Mouse (Mus musculus): ENCODE measurements around the gene Cdipt.

DNA sequence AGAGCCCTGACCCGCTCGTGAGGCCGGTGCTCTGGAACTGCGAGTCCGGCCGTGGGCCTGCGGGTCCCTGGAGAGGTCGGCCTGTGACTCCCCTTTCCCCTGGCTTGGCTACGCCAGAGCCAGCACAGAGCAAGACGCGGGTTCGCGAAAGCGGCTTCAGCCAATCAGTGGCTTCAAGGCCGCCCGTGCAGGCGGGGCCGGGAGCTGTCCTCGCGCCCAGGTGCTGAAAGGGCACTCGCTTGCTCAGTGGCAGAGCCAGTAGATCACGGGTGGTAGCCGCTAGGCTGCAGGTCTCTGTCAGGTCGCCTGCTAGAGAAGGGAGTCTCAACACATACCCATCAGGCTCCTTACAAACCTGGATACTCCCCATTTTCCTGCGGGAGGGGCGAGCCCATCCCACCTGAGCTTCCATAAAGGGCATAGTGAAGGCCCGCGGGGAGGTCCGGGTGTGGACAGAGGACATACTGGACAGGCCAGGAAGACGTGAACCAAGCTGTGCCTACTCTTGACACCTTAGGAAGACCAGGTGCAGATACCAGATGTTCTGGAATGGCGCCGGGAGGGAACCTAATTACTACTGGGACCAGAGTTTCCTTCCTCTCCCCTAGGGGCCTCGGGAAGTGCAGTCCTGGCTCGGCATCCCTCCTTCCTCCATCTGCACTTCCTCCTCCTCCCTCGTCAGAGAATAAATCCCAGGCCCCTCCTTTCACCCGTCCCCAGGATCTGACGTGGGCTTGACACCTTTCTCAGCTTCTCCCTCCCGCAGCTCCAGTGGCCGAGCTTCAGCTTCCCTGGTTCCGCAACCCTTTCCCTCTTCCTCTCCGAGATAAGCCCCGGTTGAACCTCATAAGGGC, 25.7 kb upstream of the Cdipt start, which contains the start of gene Sez6l2:
- TF ChIP-seq CTCF (IDR thresholded peaks at IDR 0.05; ENCODE audit: low read depth) (0 out of 2 replicates have a peak, but pooled peaks have one; percentile 6), EP300 (IDR thresholded peaks at IDR 0.05; ENCODE audit: low read depth) (no peak)

Measured in liver, postnatal 0 days (tissue).